Comparison of ENCODE assay signal across 19 mouse cellular contexts in the genomic region with DNA sequence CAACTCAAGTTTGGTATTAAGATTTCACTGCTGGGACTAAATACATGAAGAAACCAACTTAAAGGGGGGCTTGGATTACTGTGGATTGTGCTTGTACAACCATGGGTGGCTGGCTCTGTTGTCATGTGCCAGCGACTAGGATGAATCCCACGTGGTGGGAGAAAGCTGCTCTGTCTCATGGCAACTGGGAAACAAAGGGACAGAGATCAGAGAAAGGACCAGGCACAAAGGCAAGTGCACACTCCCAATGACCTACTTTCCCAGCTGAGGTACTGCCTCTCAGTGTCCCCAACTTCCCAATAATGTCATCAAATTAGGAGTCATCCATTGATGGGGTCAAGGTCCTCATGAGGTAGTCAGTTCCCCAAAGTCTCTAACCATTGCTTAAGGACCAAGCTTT.
DNase-seq lines count a peak whose midpoint lies in the region; ATAC-seq and TF ChIP-seq lines count a peak whose summit lies in the region.
"Had no signal": no experiment of that assay in that cellular context is flagged by ENCODE, and none has a peak within 500 bp of the region (broad histone marks: within the 10 kb centered on the region; RNA-seq: fewer than 3 reads in every experiment).

No protein-coding gene starts in this region.

- ATAC-seq in hindbrain, embryonic 12.5 days (ENCODE audit: low FRiP score): no peak
- ATAC-seq in hindbrain, embryonic 16.5 days: no peak
- ATAC-seq in midbrain, embryonic 13.5 days: no peak
- no peak for ATAC-seq in midbrain, embryonic 11.5 days (ENCODE audit: low FRiP score)
- ATAC-seq: forebrain, embryonic 13.5 days; forebrain, postnatal 0 days; hindbrain, postnatal 0 days; intestine, embryonic 15.5 days had no signal

- no peak overlapping the region for H3K4me2 ChIP-seq in hindbrain, embryonic 12.5 days (replicated peaks)
- H3K4me2 ChIP-seq in hindbrain, embryonic 16.5 days (ENCODE audit: low read length): no peak overlapping the region
- H3K4me2 ChIP-seq in midbrain, embryonic 13.5 days (replicated peaks): no peak overlapping the region
- no peak overlapping the region for H3K4me2 ChIP-seq in midbrain, embryonic 11.5 days
- H3K4me2 ChIP-seq: embryonic facial prominence, embryonic 12.5 days; forebrain, embryonic 13.5 days; heart, embryonic 11.5 days; intestine, embryonic 15.5 days had no signal

- H3K4me1 ChIP-seq in hindbrain, embryonic 12.5 days: peaks cover 52% of the 10 kb centered on the region
- H3K4me1 ChIP-seq in hindbrain, embryonic 16.5 days (ENCODE audit: control insufficient read depth, insufficient read depth, low read depth, low read length): peaks cover 27% of the 10 kb centered on the region
- H3K4me1 ChIP-seq in midbrain, embryonic 13.5 days (replicated peaks): peaks cover 68% of the 10 kb centered on the region
- peaks cover 53% of the 10 kb centered on the region for H3K4me1 ChIP-seq in midbrain, embryonic 11.5 days (ENCODE audit: control insufficient read depth, insufficient read depth, low read length)

- no peak for TF ChIP-seq POLR2A in brain, embryonic 14.5 days (IDR thresholded peaks at IDR 0.05; ENCODE audit: borderline replicate concordance, extremely low read depth, insufficient read depth, insufficient read length, poor library complexity, severe bottlenecking)

- peak overlapping the region; percentile 46; the same call in 1 of the 2 replicates for H3K27ac ChIP-seq in hindbrain, embryonic 12.5 days
- H3K27ac ChIP-seq in hindbrain, embryonic 16.5 days (ENCODE audit: low read depth, low read length): no peak overlapping the region
- H3K27ac ChIP-seq in midbrain, embryonic 13.5 days: peak overlapping the region; percentile 96
- no peak overlapping the region for H3K27ac ChIP-seq in midbrain, embryonic 11.5 days (ENCODE audit: low read depth, low read length)
- H3K27ac ChIP-seq: embryonic facial prominence, embryonic 12.5 days; forebrain, embryonic 13.5 days; heart, adult 2 months; hindbrain, postnatal 0 days; intestine, embryonic 15.5 days had no signal

- no peaks in the 10 kb centered on the region for H3K36me3 ChIP-seq in hindbrain, embryonic 12.5 days
- no peaks in the 10 kb centered on the region for H3K36me3 ChIP-seq in hindbrain, embryonic 16.5 days (ENCODE audit: control insufficient read depth, insufficient read depth, low read length)
- H3K36me3 ChIP-seq in midbrain, embryonic 13.5 days: no peaks in the 10 kb centered on the region
- H3K36me3 ChIP-seq in midbrain, embryonic 11.5 days (ENCODE audit: control insufficient read depth, insufficient read depth, low read length): no peaks in the 10 kb centered on the region
- H3K36me3 ChIP-seq: embryonic facial prominence, embryonic 12.5 days; intestine, embryonic 15.5 days had no signal

- no peak for DNase-seq in midbrain, embryonic 11.5 days (ENCODE audit: low spot score, missing footprints)
- peak; percentile 24 for DNase-seq in brain, embryonic 14.5 days (ENCODE audit: low read depth)
- DNase-seq in retina, embryonic 14.5 days (ENCODE audit: low spot score): peak; percentile 64
- DNase-seq in kidney, postnatal 4 days: no peak
- DNase-seq: adrenal gland, postnatal 10 days; cerebellum, adult 11-12 months; cerebellum, adult 9-10 months; cerebellum, postnatal 25 days; forebrain, postnatal 0 days; gastrocnemius, postnatal 14 days; heart, adult 2 months had no signal

- no peak overlapping the region for H3K4me3 ChIP-seq in hindbrain, embryonic 12.5 days
- H3K4me3 ChIP-seq in hindbrain, embryonic 16.5 days (ENCODE audit: low read length): no peak overlapping the region
- no peak overlapping the region for H3K4me3 ChIP-seq in midbrain, embryonic 13.5 days (replicated peaks)
- H3K4me3 ChIP-seq in midbrain, embryonic 11.5 days (ENCODE audit: low read depth, low read length): no peak overlapping the region
- H3K4me3 ChIP-seq: embryonic facial prominence, embryonic 12.5 days; forebrain, embryonic 13.5 days; heart, adult 2 months; intestine, embryonic 15.5 days had no signal

- H3K9ac ChIP-seq in hindbrain, embryonic 12.5 days: no peak overlapping the region
- no peak overlapping the region for H3K9ac ChIP-seq in hindbrain, embryonic 16.5 days (ENCODE audit: low read depth, low read length)
- no peak overlapping the region for H3K9ac ChIP-seq in midbrain, embryonic 13.5 days (replicated peaks)
- H3K9ac ChIP-seq in midbrain, embryonic 11.5 days (ENCODE audit: low read length): no peak overlapping the region
- H3K9ac ChIP-seq: embryonic facial prominence, embryonic 12.5 days; forebrain, embryonic 13.5 days; forebrain, postnatal 0 days; intestine, embryonic 15.5 days had no signal

- TF ChIP-seq CTCF in brain, embryonic 14.5 days (IDR thresholded peaks at IDR 0.05; ENCODE audit: borderline replicate concordance, extremely low read depth, insufficient read depth, insufficient read length): no peak

- no peaks in the 10 kb centered on the region for H3K9me3 ChIP-seq in hindbrain, embryonic 12.5 days (replicated peaks)
- no peaks in the 10 kb centered on the region for H3K9me3 ChIP-seq in hindbrain, embryonic 16.5 days (ENCODE audit: control insufficient read depth, low read length)
- H3K9me3 ChIP-seq in midbrain, embryonic 13.5 days: no peaks in the 10 kb centered on the region
- H3K9me3 ChIP-seq in midbrain, embryonic 11.5 days (ENCODE audit: control insufficient read depth, low read length): no peaks in the 10 kb centered on the region
- H3K9me3 ChIP-seq: embryonic facial prominence, embryonic 12.5 days; forebrain, embryonic 13.5 days; intestine, embryonic 15.5 days had no signal

- no peaks in the 10 kb centered on the region for H3K27me3 ChIP-seq in hindbrain, embryonic 12.5 days
- H3K27me3 ChIP-seq in hindbrain, embryonic 16.5 days (replicated peaks; ENCODE audit: control insufficient read depth, insufficient read depth, low read length): no peaks in the 10 kb centered on the region
- H3K27me3 ChIP-seq in midbrain, embryonic 13.5 days: no peaks in the 10 kb centered on the region
- H3K27me3 ChIP-seq in midbrain, embryonic 11.5 days (ENCODE audit: control insufficient read depth, insufficient read depth, low read length): no peaks in the 10 kb centered on the region
- H3K27me3 ChIP-seq: embryonic facial prominence, embryonic 12.5 days; forebrain, embryonic 13.5 days; intestine, embryonic 15.5 days had no signal

- WGBS in hindbrain, embryonic 12.5 days: 36% methylated on average over 2 of the region's 2 CpGs
- 28% methylated on average over 2 of the region's 2 CpGs for WGBS in hindbrain, embryonic 16.5 days
- WGBS in midbrain, embryonic 13.5 days: 5% methylated on average over 2 of the region's 2 CpGs
- WGBS in midbrain, embryonic 11.5 days: 4% methylated on average over 2 of the region's 2 CpGs

Comparison
In these comparisons a context has a peak if more than half of its experiments do, and no peak if none do; other contexts are left out.
1. H3K27ac ChIP-seq: peak in hindbrain, embryonic 12.5 days (single experiment) and midbrain, embryonic 13.5 days (single experiment); none in hindbrain, embryonic 16.5 days (single experiment) and midbrain, embryonic 11.5 days (single experiment).
2. DNase-seq: peak in brain, embryonic 14.5 days (single experiment) and retina, embryonic 14.5 days (single experiment); none in midbrain, embryonic 11.5 days (single experiment) and kidney, postnatal 4 days (0 of 2).